Mouse (Mus musculus) hindbrain, embryonic 11.5 days (tissue): ENCODE results near the gene Iqsec3. TPM values are rescaled to one million over a fixed set of nuclear protein-coding genes. Genes with fewer than 3 reads are reported as not detected.

Experiments used
- ATAC-seq: fragments of 200-750 bp; cut with Nextera tagmentation; 2 replicates; pipeline ENCODE4 v1.8.0; 2017; ENCODE audit warnings: mild to moderate bottlenecking, moderate TSS enrichment, moderate library complexity; ENCODE audit not compliant: low FRiP score
- DNase-seq: peaks from one replicate; pipeline ENCODE4 v3.0.0-alpha.2; 2015; ENCODE audit warnings: low spot score
- H3K27ac ChIP-seq: fragments of 300-500 bp; sonication (generic); 2 replicates; pipeline ENCODE4 v1.5.1; 2014; ENCODE audit warnings: mild to moderate bottlenecking, low read depth, low read length
- H3K27me3 ChIP-seq: fragments of 300-500 bp; sonication (generic); 2 replicates; pipeline ENCODE4 v1.6.1; 2014; ENCODE audit warnings: mild to moderate bottlenecking, low read length, moderate library complexity, mixed read lengths; ENCODE audit not compliant: control insufficient read depth, insufficient read depth
- H3K36me3 ChIP-seq: fragments of 300-500 bp; sonication (generic); 2 replicates; pipeline ENCODE4 v1.6.1; 2014; ENCODE audit warnings: mild to moderate bottlenecking, low read length, moderate library complexity, mixed read lengths; ENCODE audit not compliant: control insufficient read depth, insufficient read depth
- H3K4me1 ChIP-seq: fragments of 300-500 bp; sonication (generic); replicated peaks from 2 replicates; pipeline ENCODE4 v1.6.1; 2014; ENCODE audit warnings: low read length, mixed read lengths; ENCODE audit not compliant: control insufficient read depth, insufficient read depth
- H3K4me2 ChIP-seq: fragments of 300-500 bp; sonication (generic); replicated peaks from 2 replicates; pipeline ENCODE4 v1.6.1; 2014; ENCODE audit warnings: mild to moderate bottlenecking, low read depth, low read length
- H3K4me3 ChIP-seq: fragments of 300-500 bp; sonication (generic); 2 replicates; pipeline ENCODE4 v1.5.1; 2014; ENCODE audit warnings: low read depth, low read length
- H3K9ac ChIP-seq: fragments of 300-500 bp; sonication (generic); 2 replicates; pipeline ENCODE4 v1.6.1; 2014; ENCODE audit warnings: low read depth, low read length
- H3K9me3 ChIP-seq: fragments of 300-500 bp; sonication (generic); 2 replicates; pipeline ENCODE4 v1.6.1; 2016; ENCODE audit warnings: low read length; ENCODE audit not compliant: control insufficient read depth
- WGBS: fragments of 180-500 bp; shearing (Covaris S2); extraction: QIAGEN DNeasy Blood & Tissue Kit; methylation state at CpG from one replicate; pipeline ENCODE4 v1.1.7; 2014; 5-methylcytosine and 5-hydroxymethylcytosine counted together
- polyA plus RNA-seq: library from polyadenylated mRNA; unstranded; fragments of >200 nt; fragmentation: Nextera tagmentation; extraction: Ambion mirVana; gene quantifications from 2 replicates; pipeline ENCODE4 v1.2.1, GENCODE M21; 2014

The Iqsec3 gene
- polyA plus RNA-seq, 1 experiment from 2014 or later = 2.5 TPM

- Histone ChIP-seq H3K27ac (no peak overlapping the region), H3K27me3 (no peaks in the 10 kb centered on the region)
- DNase-seq = no peak
Observed at GRCm38 (mm10) chr6:121468235-121468634, 5.2 kb downstream of the Iqsec3 start.

GRCm38 (mm10) chr6:121462628-121463340 lies 10.7 kb downstream of the Iqsec3 start:
- no peak overlapping the region; the same call in 1 of the 2 replicates for H3K4me2 ChIP-seq
- no peak overlapping the region for H3K9ac ChIP-seq
- peak; percentile 4 for DNase-seq
- no peaks in the 10 kb centered on the region for H3K27me3 ChIP-seq
- no peaks in the 10 kb centered on the region for H3K9me3 ChIP-seq
- H3K4me3 ChIP-seq = no peak overlapping the region
- H3K36me3 ChIP-seq = no peaks in the 10 kb centered on the region
- 6% methylated on average over 27 of the region's 28 CpGs for WGBS
- H3K4me1 ChIP-seq = 0 out of 2 replicates have a peak, but pooled peaks cover 3% of the 10 kb centered on the region
- H3K27ac ChIP-seq = no peak overlapping the region
- ATAC-seq = peak; percentile 31; the same call in 1 of the 2 replicates

More at GRCm38 (mm10) chr6:121468235-121468634, 5.2 kb downstream of the Iqsec3 start:
- H3K4me1 ChIP-seq = no peaks in the 10 kb centered on the region
- no peak overlapping the region for H3K9ac ChIP-seq
- H3K4me2 ChIP-seq = no peak overlapping the region
- H3K9me3 ChIP-seq = no peaks in the 10 kb centered on the region
- H3K36me3 ChIP-seq = no peaks in the 10 kb centered on the region
- H3K4me3 ChIP-seq = no peak overlapping the region
- no peak for ATAC-seq

- 65% methylated on average over 8 of the region's 8 CpGs for WGBS
- Histone ChIP-seq H3K4me2 (no peak overlapping the region), H3K36me3 (no peaks in the 10 kb centered on the region), H3K27ac (no peak overlapping the region), H3K27me3 (no peaks in the 10 kb centered on the region), H3K4me3 (no peak overlapping the region), H3K4me1 (0 out of 2 replicates have a peak, but pooled peaks cover 2% of the 10 kb centered on the region), H3K9ac (no peak overlapping the region), H3K9me3 (no peaks in the 10 kb centered on the region)
- no peak for ATAC-seq
- no peak for DNase-seq
Observed at GRCm38 (mm10) chr6:121457381-121457780, 16.1 kb downstream of the Iqsec3 start.

- DNase-seq = no peak
- Histone ChIP-seq H3K9ac (no peak overlapping the region), H3K27ac (no peak overlapping the region), H3K27me3 (no peaks in the 10 kb centered on the region), H3K4me2 (no peak overlapping the region), H3K9me3 (no peaks in the 10 kb centered on the region), H3K4me1 (0 out of 2 replicates have a peak, but pooled peaks cover 2% of the 10 kb centered on the region), H3K4me3 (no peak overlapping the region), H3K36me3 (no peaks in the 10 kb centered on the region)
- no peak for ATAC-seq
- 88% methylated on average over 3 of the region's 3 CpGs for WGBS
Observed at GRCm38 (mm10) chr6:121456651-121457050, 16.8 kb downstream of the Iqsec3 start.

- H3K36me3 ChIP-seq = no peaks in the 10 kb centered on the region
- no peaks in the 10 kb centered on the region for H3K27me3 ChIP-seq
- H3K9ac ChIP-seq = no peak overlapping the region
- 0 out of 2 replicates have a peak overlapping the region, but pooled peaks have one; percentile 7 for H3K27ac ChIP-seq
- DNase-seq (peak; percentile 9), ATAC-seq (peak; percentile 61)
- H3K9me3 ChIP-seq = no peaks in the 10 kb centered on the region
- H3K4me1 ChIP-seq = 0 out of 2 replicates have a peak, but pooled peaks cover 2% of the 10 kb centered on the region
- H3K4me3 ChIP-seq = no peak overlapping the region
- 64% methylated on average over 12 of the region's 12 CpGs for WGBS
- H3K4me2 ChIP-seq = no peak overlapping the region
Observed at GRCm38 (mm10) chr6:121454549-121455494, 18.7 kb downstream of the Iqsec3 start.

- no peaks in the 10 kb centered on the region for H3K36me3 ChIP-seq
- H3K4me3 ChIP-seq = no peak overlapping the region
- no peak overlapping the region for H3K27ac ChIP-seq
- WGBS = 45% methylated on average over 7 of the region's 7 CpGs
- ATAC-seq = no peak
- no peak overlapping the region for H3K9ac ChIP-seq
- H3K4me1 ChIP-seq = 0 out of 2 replicates have a peak, but pooled peaks cover 2% of the 10 kb centered on the region
- H3K27me3 ChIP-seq = no peaks in the 10 kb centered on the region
- no peaks in the 10 kb centered on the region for H3K9me3 ChIP-seq
- peak; percentile 23 for DNase-seq
- H3K4me2 ChIP-seq = no peak overlapping the region
Observed at GRCm38 (mm10) chr6:121453776-121454175, 19.7 kb downstream of the Iqsec3 start.

- H3K4me1 ChIP-seq = 0 out of 2 replicates have a peak, but pooled peaks cover 2% of the 10 kb centered on the region
- no peak for DNase-seq
- no peak overlapping the region for H3K4me3 ChIP-seq
- H3K9ac ChIP-seq = no peak overlapping the region
- no peak overlapping the region for H3K4me2 ChIP-seq
- no peak for ATAC-seq
- no peaks in the 10 kb centered on the region for H3K9me3 ChIP-seq
- no peak overlapping the region for H3K27ac ChIP-seq
- H3K27me3 ChIP-seq = no peaks in the 10 kb centered on the region
- 87% methylated on average over 3 of the region's 3 CpGs for WGBS
- no peaks in the 10 kb centered on the region for H3K36me3 ChIP-seq
Observed at GRCm38 (mm10) chr6:121451703-121452102, 21.8 kb downstream of the Iqsec3 start.

GRCm38 (mm10) chr6:121440696-121441220 lies 32.7 kb downstream of the Iqsec3 start:
- ATAC-seq = no peak
- WGBS = 29% methylated on average over 5 of the region's 5 CpGs

More at GRCm38 (mm10) chr6:121440696-121441220, 32.7 kb downstream of the Iqsec3 start:
- H3K9ac ChIP-seq = no peak overlapping the region
- H3K27me3 ChIP-seq = no peaks in the 10 kb centered on the region
- DNase-seq = peak; percentile 3
- H3K4me2 ChIP-seq = no peak overlapping the region
- no peaks in the 10 kb centered on the region for H3K9me3 ChIP-seq
- H3K27ac ChIP-seq = no peak overlapping the region
- H3K36me3 ChIP-seq = no peaks in the 10 kb centered on the region
- H3K4me3 ChIP-seq = no peak overlapping the region
- H3K4me1 ChIP-seq = no peaks in the 10 kb centered on the region
